Mouse (Mus musculus) gastrocnemius, postnatal 25 days (tissue): ENCODE measurements around the gene Snu13. TPM values are rescaled to one million over a fixed set of nuclear protein-coding genes. Genes with fewer than 3 reads are reported as not detected.
A peak's percentile ranks its signal among the peaks of the same experiment; 100 is the strongest.

Source experiments
- DNase-seq: peaks from one replicate; pipeline ENCODE4 v3.0.0; 2022
- long read RNA-seq, 2 experiments: library from polyadenylated mRNA; stranded (forward); transcript quantifications; one replicate each; pipeline ENCODE4 v2.0.0; 2021
- total RNA-seq, 2 experiments: library from RNA; stranded (reverse); gene quantifications; 1 replicate in 1 of 2; 2 replicates in 1 of 2; pipeline ENCODE4 v1.2.3; 2021

Gene Snu13
- total RNA-seq, result 10 to 100 TPM; 44.6 to 48.5 TPM
- long read RNA-seq, experiment 1, transcript Snu13-202 (3 exons, 2,077 nt), result major isoform, 112 of 127 reads
- long read RNA-seq, experiment 1, partial matches to known transcripts, result 0 of 127 reads
- long read RNA-seq, experiment 1, other reads (novel, unspliced or antisense), result 15 of 127 reads
- long read RNA-seq, experiment 2, transcript Snu13-202 (3 exons, 2,077 nt), result major isoform, 85 of 91 reads
- long read RNA-seq, experiment 2, partial matches to known transcripts, result 0 of 91 reads
- long read RNA-seq, experiment 2, other reads (novel, unspliced or antisense), result 6 of 91 reads

DNA sequence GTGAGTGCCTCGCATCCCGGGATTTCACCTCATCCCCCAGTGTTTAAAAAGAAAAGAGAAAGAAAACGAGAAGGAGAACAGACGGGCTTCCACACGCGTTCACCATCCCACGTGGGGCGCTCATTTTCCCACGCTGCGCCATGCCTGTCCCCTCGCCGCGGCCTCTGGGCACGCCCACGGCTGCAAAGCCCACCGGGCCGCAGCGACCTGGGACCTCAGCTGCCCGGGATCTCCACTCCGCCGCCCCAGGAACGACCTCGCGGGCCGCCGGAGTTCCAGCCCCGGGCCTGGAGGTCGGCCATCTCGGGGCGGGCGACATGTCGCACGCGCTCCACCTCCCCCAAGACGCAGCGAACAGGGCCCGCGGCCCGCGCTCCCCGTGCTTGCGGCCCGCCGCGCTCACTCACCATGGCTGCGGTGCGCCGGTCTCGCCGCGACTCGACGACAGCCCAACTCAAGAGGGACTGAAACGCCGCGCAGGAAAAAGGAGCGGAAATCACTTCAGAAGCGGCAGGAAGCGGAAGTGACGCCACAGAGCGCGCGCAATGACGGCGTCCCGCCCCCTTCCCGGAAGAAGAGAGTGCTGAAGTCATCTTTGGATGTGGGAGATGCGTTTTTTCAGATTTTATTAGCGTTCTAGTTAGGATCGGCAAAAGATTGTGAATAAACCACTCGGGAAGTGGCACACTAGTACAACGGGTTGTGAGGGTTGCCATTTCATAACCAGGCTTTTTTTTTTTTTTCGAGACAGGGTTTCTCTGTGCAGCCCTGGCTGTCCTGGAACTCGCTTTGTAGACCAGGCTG, at the start of gene Snu13:
TSS of gene Snu13 (minus strand) at position 519 of the 804 bp plus-strand sequence.
- peak; percentile 87 for DNase-seq

DNA sequence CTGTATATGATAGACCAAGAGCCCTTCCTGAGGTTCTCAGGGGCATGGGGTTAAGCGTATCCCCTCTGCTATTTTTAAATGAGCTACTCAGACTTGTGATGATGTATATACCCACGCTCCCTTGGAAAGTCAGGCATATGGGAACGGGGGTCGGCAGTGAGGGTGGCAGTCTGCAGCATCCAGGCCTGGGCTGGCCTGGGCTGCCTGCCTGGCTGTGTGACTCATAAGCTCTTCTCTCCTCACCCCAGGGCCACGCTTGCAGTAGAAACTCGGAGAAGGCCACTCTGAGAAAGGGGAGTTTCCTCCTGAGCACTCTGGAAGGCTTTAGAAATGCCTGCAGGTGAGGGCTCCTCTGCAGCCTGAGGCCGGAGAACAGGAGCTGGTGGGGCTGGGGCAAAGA, 43.7 kb upstream of the Snu13 start:
- DNase-seq, result no peak

DNA sequence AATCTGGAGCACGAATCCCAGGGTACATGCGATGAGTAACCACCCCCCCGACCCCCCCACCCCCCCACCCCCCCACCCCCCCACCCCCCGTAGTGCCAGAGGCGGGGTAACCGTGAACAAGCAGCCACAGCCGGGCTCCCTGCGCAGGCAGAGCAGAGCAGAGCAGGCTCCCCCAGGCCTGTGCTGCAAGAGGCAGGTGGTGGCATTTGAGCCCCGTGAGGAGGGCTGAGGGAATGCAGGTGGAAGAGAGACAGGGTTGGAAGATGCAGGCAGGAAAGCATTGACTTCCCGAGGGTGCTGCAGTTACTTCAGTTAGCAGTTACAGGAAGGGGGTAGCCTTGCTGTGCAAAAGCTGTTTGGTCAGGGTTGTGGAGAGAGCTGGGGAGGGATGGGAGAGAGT, 39.9 kb upstream of the Snu13 start:
- no peak for DNase-seq

DNA sequence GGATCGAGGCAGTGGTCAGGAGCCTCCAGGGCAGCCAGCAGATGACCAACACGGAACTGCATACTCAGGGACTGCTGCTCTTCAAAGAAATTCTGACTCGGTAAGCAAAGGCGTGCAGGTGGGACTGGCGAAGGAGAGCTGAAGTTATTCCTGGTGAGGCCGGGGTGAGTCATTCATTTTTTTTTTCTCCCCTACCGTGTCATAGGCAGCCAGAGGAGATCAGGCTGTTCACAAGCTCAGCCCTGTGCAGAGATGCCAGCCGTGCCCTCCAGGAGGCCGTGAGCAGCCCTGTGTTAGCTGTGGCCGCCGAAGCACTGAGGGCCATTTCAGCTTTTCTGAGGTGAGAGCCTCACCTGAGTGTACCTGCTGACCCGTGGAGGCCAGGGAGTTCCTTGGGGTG, 38.7 kb upstream of the Snu13 start:
- DNase-seq, result no peak

DNA sequence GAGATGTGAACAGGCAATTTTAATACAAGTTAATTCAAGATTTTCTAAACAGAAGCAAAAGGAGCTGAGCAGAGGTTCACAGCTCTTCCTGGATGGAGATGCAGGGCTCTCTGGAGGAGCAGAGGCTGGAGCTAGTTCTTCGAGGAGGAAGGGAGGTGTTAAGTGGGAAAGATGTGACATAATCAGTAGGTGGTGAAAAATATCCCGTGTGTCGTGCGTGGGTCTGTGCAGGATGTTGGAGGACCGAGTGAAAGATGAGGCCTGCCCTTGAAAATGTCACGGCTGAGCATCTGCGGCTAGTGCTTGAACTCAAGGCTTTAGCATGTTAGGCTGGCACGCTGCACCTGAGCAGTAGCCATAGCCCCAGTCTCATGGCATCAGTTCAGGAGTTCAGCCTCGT, 38.2 kb upstream of the Snu13 start:
- DNase-seq, result no peak

DNA sequence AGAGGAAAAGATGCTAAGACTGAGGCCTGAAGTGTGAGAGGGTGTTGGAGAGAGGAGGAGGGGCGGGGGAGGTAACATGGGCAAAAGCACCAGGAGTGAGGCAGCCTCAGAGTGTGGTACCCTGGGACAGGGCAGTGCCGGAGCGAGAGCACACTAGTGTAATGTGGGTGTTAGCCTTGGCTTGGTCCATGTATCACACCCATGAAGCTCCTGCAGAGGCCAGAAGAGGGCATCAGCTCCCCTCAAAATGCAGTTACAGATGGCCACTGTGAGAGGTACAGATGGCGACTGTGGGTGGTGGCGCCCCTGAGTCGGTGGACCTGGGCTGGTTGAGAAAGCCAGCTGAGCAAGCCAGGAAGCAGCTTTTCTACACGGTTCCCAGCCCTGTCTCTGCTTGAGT, 33.8 kb upstream of the Snu13 start:
- DNase-seq, result peak; percentile 20

DNA sequence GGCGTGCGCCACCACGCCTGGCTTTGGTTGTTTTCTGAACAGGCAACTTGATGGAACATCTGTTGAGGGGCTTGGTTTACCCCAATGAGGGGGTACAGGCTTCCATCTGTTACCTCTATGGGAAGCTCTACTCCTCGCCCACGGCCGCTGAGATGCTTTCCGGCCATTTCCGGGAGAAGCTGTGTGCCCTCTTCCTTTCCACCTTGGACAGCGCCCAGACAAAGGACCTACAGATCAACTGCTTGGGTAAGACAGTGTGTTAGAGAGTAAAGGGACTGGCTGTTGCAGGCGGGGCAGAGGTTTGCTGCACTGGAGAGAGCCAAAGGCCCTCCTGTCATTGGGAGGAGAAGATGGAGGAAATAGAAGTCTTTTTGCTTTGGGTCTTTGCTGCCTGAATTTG, 32.5 kb upstream of the Snu13 start:
- no peak for DNase-seq

DNA sequence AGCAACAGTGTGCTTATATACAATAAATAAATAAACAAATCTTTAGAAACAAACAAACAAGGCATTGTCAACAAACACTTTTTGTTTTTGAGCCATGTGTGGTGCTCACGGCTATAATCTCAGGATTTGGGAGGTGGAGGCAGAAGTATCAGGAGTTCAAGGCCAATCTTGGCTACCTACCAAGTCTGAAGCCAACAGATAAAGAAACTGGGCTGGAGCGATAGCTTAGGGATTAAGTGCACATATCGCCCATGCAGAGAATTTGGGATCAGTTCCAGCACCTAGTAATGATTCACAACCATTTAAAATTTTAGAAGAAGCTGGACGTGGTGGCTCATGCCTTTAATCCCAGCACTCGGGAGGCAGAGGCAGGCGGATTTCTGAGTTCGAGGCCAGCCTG, 26.1 kb upstream of the Snu13 start:
- DNase-seq, result no peak

DNA sequence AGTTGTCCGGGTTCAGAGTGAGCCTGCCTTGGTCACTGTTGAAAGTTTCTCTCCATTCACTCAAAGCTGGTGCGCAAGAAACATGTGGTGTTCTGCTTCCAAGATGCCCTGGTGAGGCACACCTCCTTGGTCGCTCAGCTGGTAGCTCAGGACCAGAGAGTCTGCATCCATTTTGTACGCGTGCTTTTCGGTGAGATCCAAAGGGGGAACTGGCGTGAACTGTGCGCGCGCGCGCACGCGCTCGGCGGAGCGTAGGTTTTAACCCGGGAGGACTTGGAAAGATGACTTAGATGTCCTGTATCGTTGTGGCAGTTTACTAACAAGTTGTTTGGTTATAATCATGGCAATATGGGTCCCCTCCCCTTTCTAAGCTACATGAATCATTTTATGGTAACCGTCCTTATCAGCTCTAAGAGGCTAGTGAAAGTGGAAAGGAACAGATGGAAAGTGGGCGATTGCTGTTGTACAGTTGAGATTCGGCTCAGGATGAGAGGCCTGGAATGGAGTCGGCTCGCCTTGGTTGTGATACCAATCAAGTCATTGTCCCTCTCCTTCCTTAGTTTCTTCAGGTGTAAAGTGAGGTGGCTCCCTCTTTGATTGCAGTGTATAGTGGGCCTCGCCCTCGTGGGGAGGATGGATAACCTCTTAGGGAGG, 24.5 kb upstream of the Snu13 start:
- no peak for DNase-seq

DNA sequence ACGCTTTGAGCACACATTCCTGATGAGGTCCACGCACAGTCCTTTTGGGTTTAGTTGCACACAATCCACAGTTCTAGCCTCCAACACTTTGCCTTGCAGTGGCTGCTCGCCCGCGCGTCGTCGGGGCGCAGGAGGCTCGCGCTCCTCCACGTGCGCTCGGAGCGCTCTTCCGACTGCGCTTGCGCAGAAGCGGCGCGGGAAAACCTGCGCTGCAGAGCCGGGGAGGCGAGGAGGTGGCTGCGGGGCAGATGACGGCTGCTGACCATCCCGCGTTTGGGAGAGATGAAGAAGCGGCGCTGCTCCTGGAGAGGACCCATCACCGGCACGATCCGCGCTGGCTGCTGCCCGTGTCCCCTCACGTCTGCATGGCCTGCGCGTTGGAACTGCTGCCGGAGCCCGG, 22.5 kb upstream of the Snu13 start, which contains the start of gene Mei1:
TSS of gene Mei1 (plus strand) at position 99 of the 400 bp plus-strand sequence.
- DNase-seq, result no peak

DNA sequence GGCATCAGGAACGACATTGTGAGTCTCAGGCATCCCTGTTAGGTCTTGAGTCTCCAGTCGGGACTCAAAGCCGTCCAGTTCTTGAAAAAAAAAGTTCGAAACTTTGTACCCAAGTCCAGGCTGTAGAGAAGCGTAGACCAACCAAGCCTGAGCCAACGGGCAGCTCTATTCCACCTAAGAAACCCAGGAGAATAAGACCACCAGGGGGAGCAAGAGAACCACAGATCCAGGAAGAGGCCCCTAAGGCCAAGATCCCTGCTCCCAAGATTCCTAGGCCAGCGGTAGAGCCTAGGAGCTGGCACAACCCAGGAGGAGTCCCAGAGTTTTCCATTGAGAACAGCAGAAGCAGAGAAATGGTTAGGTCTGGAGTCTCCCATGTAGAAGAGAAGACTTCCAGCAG, 18.1 kb upstream of the Snu13 start:
- peak; percentile 48 for DNase-seq

DNA sequence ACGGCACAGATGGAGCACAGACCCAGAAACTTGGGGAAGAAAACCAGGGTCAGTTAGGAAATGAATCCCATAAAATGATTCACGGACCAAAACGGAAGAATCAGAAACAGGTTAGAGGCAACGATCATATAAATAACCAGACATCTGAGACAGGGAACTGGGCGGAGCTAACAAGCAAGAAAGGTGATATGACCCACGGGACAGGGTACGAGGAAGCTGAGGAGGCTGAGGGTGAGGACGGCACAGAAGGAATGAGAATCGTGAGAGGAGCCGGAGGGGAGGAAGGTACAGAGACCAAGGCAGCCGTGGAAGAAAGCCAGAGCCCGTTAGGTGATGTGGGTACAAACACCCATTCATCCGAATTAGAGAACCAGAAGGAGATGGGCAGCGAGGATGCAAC, 16.5 kb upstream of the Snu13 start:
- no peak for DNase-seq

DNA sequence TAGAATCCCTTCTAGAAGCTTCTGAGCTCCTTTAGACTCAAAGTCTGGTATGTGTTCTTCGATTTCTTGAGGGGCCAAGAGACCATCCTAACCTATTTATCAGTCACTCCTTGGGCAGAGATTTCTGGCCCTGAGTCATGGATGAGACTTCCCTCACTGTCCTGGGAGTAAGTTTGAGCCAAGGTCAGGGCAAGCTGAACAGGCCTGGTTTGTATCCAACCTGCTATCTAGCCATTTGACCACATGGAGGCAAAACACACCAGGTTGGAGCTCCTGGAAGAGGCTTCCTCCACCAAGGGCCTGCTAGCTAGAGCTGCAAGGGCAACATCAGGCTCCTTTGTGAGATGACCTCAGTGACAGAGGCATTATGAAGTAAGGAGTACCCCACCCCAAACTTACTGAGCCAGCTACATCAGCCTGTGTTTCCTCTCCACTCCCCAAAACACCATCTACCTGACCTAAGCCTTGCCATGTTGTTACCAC, 11.4 kb upstream of the Snu13 start, which contains the start of gene 4930407I10Rik:
TSS of gene 4930407I10Rik (plus strand) at position 433 of the 483 bp plus-strand sequence.
- DNase-seq, result no peak

DNA sequence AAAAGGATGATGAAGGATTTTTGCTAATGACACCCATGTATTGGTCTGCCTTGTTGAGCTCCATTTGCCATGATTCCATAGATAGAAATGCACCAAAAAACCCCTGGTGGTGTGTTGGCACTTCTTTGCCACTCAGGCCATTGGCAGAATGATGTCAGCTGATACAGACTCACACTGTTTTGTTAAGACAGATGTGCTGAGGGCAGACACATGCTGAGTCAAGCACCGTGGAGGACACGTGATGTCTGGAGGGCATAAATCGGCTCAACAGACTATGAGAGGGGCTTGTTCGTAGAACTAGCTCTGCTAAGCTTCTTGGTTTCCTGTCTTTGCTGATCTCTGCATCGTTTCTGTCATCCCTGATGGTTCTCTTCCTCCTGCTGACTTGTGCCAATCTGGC, 5.1 kb upstream of the Snu13 start:
- no peak for DNase-seq

DNA sequence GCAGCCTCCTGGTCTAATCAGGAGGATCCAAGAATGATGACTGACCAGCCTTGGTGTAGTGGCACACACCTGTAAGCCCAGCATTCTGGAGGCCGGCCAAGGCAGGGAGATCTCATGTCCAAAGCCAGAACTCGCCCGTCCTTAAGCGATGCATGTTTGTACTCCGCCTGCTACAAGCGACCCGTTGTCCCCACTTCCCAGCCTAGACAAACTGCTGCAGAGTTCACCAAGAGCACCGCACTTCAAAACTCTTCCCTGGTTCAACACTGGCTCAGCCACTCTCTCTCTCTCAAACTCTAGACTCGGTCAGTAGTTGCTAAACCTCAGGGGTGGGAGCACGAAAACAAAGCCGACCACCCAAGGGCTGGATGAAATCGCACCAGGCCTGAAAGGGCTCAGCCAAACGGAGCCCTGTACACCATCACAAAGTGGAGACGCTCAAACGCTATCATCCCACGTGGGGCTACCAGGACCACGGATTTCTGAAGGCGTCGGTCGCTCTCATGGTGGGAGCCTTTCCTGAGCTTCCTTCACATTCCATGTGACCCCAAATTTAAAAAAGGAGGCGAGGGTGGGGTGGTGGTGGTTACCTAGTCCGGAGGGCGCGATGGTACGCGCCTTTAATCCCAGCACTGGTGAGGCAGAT, 1.0 kb downstream of the Snu13 start:
- DNase-seq, result no peak

DNA sequence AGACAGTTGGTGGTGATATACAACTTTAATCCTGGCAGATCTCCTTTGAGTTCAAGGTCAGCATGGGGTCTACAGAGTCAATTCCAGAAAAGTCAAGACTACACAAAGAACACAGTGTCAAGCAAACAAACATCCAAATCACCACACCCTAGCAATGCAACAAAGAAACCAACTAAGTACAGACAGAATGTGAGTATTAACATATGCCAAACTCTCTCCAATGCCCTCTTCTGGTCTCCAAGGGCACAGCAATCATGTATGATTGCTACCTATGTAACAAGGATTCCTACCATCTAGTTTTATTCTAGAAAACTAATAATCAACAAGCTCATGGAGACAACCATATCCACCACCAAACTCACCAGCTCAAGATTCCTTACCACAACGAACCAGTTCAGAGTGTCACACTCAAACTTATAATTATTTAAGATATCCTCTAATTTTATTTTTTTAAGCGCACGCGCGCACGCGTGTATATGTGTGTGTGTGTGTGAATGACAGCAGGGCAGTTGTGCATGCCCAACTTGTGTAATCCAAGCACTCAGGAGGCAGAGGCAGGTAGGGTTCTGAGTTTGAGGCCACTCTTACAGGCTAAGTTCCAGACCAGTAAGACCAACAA, 3.1 kb downstream of the Snu13 start:
- no peak for DNase-seq

DNA sequence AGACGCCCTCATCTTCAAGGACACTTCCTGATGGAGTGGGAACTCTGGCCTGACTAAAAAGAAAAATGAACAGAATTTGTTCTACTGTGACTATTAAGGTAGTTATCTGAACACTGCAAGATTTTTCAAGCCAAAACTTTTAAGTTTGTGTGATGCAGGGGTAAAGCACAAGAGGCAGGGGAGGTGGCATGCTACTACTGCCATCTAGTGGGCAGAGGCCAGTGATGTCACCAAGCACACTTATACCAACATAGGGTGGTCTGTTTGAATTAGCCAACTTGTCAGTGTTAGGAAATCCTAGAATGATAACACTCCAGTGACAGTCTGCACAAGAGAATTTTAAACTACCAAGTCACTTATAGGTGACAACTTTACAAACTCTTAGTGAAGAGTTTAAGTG, 6.7 kb downstream of the Snu13 start:
- DNase-seq, result no peak

DNA sequence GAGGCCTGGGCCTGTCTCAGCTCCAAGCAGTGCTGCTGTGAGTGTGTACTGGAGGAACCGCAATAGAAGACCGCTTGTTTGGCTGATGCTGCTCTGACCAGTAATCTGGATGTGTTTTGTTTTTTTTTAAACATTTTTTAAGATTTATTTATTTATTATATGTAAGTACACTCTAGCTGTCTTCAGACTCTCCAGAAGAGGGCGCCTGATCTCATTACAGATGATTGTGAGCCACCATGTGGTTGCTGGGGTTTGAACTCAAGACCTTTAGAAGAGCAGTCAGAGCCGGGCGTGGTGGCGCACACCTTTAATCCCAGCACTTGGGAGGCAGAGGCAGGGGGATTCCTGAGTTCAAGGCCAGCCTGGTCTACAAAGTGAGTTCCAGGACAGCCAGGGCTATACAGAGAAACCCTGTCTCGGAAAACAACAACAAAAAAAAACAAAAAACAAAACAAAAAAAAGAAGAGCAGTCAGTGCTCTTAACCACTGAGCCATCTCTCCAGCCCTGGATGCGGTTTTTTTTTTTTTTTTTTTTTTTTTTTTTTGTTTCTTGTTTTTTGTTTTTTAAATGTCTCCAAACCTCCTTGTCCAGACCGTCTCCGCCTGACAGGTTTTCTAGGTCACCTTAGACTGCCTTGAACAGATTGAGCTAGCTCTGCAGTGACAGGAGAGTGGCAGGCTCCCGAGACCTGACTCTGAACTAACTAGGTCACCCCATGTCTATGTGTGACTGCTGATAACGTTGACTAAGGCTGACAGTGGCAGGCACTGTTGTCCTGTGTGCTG, 11.3 kb downstream of the Snu13 start:
- DNase-seq, result no peak

DNA sequence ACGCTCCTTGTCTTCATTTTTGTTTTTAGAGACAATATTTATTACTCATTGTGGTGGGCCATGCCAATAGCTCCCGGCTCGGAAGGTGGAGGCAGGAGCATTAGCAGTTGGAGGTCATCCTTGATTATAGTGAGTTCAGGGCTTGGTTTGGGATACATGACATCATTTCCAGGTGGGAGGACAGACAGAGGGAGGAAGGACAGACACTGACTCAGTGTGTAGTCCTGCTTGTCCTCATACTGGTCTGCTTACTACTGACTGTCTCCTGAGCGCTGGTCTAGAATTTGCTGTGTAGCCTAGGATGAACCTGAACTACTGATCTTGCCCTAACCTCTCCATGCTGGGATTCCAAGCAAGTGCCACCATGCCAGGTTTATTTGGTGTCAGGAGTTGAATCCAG, 13.6 kb downstream of the Snu13 start, which contains the start of gene Desi1:
TSS of gene Desi1 (minus strand) at position 101 of the 400 bp plus-strand sequence.
- DNase-seq, result no peak

DNA sequence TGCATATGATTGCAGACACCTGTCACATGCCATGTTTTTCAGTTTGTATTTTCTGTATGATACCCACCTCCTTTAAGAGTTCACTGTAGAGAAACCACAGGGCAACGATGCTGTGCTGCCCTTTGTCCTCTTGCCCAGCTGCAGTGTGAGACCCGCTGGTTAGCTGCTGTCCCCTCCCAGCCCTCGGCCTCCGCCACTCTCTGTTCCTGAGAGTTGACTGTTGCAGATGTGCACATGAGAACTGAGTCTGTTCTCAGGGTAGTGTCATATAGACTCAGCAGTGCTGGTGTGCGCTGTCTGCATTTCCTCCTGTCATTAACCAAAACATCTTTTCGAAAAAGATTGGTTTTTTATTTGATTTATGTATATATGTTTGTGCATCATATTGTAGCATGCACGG, 15.0 kb downstream of the Snu13 start:
- DNase-seq, result no peak

DNA sequence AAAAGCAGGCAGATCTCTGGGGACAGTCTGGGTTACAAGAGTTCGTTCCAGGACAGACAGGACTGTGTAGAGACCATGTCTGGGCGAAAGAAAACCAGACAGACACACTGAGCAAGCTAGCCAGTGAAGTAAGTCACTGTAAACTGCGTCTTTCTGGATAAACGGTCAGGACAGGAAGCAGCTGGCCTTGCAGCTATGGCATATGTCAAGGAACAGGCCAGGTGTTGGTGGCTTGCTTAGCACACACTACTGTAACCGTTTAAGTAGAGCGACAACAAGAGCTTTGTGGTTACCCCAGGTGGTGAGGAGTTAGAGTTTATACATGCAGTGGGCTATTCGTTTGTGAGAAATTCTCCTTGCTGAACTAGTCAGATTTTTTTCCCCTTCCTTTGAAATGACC, 19.7 kb downstream of the Snu13 start:
- DNase-seq, result no peak
